Mouse (Mus musculus): ENCODE data around the gene Tldc2. TPM values are rescaled to one million over a fixed set of nuclear protein-coding genes. Genes with fewer than 3 reads are reported as not detected.

Gene Tldc2
- total and polyA plus RNA-seq, 3 experiments = not detected

DNA sequence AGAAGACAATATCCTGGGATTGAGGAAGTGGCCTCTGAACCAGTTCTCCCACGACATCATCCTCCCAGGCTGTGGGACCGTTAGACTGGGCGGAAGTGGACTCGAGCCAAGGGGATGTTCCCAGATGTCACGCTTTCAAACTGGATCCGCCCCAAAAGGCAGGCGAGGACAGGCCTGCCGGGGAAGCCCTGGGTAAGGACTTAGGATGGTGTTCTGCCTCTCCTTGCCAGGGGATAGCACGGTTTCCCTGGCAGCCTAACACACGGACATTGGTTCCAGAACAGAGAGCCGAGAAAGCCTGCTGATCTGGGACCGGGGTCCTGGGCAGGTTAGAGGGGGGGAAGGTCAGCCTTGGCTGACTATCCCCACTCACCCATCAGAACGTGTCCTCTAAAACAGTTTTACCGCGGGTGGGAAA, 9.2 kb upstream of the Tldc2 start:
- H3K4me2 ChIP-seq (ENCODE audit: insufficient read depth, low read depth, poor library complexity, severe bottlenecking) = peak overlapping the region; percentile 86
- peaks cover 55% of the 10 kb centered on the region for H3K27me3 ChIP-seq (replicated peaks)
- no peaks in the 10 kb centered on the region for H3K79me2 ChIP-seq (replicated peaks; ENCODE audit: control insufficient read depth, extremely low read depth, insufficient read depth, poor library complexity, severe bottlenecking)
- H3K9me3 ChIP-seq (replicated peaks; ENCODE audit: low read length) = no peaks in the 10 kb centered on the region
- DNase-seq (ENCODE audit: extremely low read depth) = no peak
- no peaks in the 10 kb centered on the region for H3K36me3 ChIP-seq (replicated peaks in 1 of 2; ENCODE audit: control insufficient read depth in 1 of 2, insufficient read depth in 1 of 2, low read length in 1 of 2)
- no peak for TF ChIP-seq CHD2 (IDR thresholded peaks at IDR 0.05; ENCODE audit: low read length)
- no peak for TF ChIP-seq UBTF (IDR thresholded peaks at IDR 0.05; ENCODE audit: low read depth, low read length)
- TF ChIP-seq MYC (IDR thresholded peaks at IDR 0.05; ENCODE audit: low read depth, low read length) = no peak
- no peak for TF ChIP-seq ZKSCAN1 (IDR thresholded peaks at IDR 0.05; ENCODE audit: borderline replicate concordance, low read depth, low read length)
- no peak for TF ChIP-seq ZC3H11A (IDR thresholded peaks at IDR 0.05; ENCODE audit: low read depth, low read length)
- no peak for TF ChIP-seq NELFE (IDR thresholded peaks at IDR 0.05; ENCODE audit: low read depth, low read length)
- TF ChIP-seq NRF1 (IDR thresholded peaks at IDR 0.05; ENCODE audit: low read depth, low read length) = no peak
- no peak for TF ChIP-seq ETS1 (conservative IDR thresholded peaks at IDR 0.05; ENCODE audit: low read depth, low read length)
- TF ChIP-seq HCFC1 (IDR thresholded peaks at IDR 0.05; ENCODE audit: low read depth, low read length) = no peak
- TF ChIP-seq MAX (IDR thresholded peaks at IDR 0.05; ENCODE audit: low read length) = no peak
- TF ChIP-seq TBP (conservative IDR thresholded peaks at IDR 0.05; ENCODE audit: low read depth, low read length) = no peak
- no peak for TF ChIP-seq PAX5 (IDR thresholded peaks at IDR 0.05; ENCODE audit: low read length)
- TF ChIP-seq IRF4 (IDR thresholded peaks at IDR 0.05; ENCODE audit: low read depth, low read length) = no peak
- TF ChIP-seq JUN (IDR thresholded peaks at IDR 0.05; ENCODE audit: insufficient read depth, low read depth, low read length) = no peak
- TF ChIP-seq KAT2A (IDR thresholded peaks at IDR 0.05; ENCODE audit: insufficient replicate concordance, low read length) = no peak
- no peak for TF ChIP-seq MEF2A (IDR thresholded peaks at IDR 0.05; ENCODE audit: borderline replicate concordance, low read depth, low read length)
- TF ChIP-seq CHD1 (IDR thresholded peaks at IDR 0.05; ENCODE audit: low read depth, low read length) = no peak
- TF ChIP-seq CTCF (conservative IDR thresholded peaks at IDR 0.05 in 1 of 2, IDR thresholded peaks at IDR 0.05 in 1 of 2; ENCODE audit: low read depth in 2 of 2, low read length in 2 of 2) = no peak
- TF ChIP-seq SIN3A (IDR thresholded peaks at IDR 0.05; ENCODE audit: low read length) = no peak
- no peak overlapping the region for H3K27ac ChIP-seq (ENCODE audit: insufficient read depth, low read depth)
- in situ Hi-C loops (cut with MboI; ENCODE audit: low pct_ligation_motif_present, low pct_unique_long_range_greater_than_20kb, low sequenced_read_pairs) = loop anchor here (25.0 kb wide), 1 partner anchor 190 kb away; the partner anchor contains the start of gene Sla2
- dilution Hi-C loops (cut with MboI; ENCODE audit: extremely low pct_ligation_motif_present, extremely low pct_unique_long_range_greater_than_20kb, low sequenced_read_pairs) = no loop called here
- peaks cover 5 to 22% of the 10 kb centered on the region in 2 experiments; a peak in 2 of 4 replicates for H3K4me1 ChIP-seq (ENCODE audit: control insufficient read depth in 1 of 2, insufficient read depth in 2 of 2)
- H3K4me3 ChIP-seq (replicated peaks in 1 of 3; ENCODE audit: low read depth in 2 of 3, low read length in 2 of 3, poor library complexity in 1 of 3) = peak overlapping the region; percentile 30 to 62 (median 59)
- H3K9ac ChIP-seq (ENCODE audit: insufficient read depth, low read depth) = no peak overlapping the region

DNA sequence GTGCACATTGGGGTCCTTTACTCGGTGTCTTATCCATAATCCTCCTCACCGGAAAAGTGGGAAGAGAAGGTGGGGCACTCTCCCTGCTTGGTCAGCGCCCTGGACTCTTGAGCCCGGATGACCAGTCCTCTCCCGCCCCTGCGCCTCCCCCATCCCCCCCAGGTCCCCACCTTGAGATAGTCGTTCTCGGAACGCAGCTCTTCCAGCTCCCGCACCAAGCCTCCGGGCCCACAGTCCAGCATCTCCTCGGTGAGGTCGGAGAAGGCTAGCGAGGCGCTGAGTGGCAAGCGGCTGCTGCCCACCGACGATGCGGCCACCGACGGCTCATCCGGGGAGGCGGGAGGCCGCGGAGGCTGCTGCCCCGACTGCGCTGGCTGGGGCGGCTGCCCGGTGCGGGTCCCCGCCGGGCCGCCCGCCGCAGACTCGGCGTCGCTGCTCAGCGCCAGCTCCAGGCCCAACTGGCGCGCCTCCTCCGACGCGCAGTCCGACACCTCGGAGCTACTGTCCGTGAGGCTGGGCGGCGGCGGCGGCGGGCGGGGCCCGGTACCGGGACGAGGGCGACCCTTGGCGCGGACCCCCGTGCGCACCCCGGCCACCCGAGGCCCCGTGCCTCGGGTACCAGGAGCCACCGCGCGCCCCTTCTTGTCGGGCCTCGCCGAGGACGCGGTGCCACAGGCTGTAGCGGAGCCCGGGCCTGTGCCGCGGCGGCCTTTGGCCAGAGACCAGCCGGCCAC, 8.6 kb upstream of the Tldc2 start:
- H3K4me3 ChIP-seq (replicated peaks in 1 of 3; ENCODE audit: low read depth in 2 of 3, low read length in 2 of 3, poor library complexity in 1 of 3) = peak overlapping the region; percentile 40 to 62 (median 59)

More for the DNA sequence above, 8.6 kb upstream of the Tldc2 start:
- Histone ChIP-seq H3K4me2 (ENCODE audit: insufficient read depth, low read depth, poor library complexity, severe bottlenecking) (peak overlapping the region; percentile 86), H3K27me3 (replicated peaks) (peaks cover 60% of the 10 kb centered on the region), H3K27ac (ENCODE audit: insufficient read depth, low read depth) (no peak overlapping the region), H3K4me1 (ENCODE audit: control insufficient read depth in 1 of 2, insufficient read depth in 2 of 2) (peaks cover 5 to 17% of the 10 kb centered on the region in 2 experiments; a peak in 2 of 4 replicates), H3K36me3 (replicated peaks in 1 of 2; ENCODE audit: control insufficient read depth in 1 of 2, insufficient read depth in 1 of 2, low read length in 1 of 2) (no peaks in the 10 kb centered on the region), H3K9ac (ENCODE audit: insufficient read depth, low read depth) (peak overlapping the region; percentile 32; the same call in 1 of the 2 replicates), H3K79me2 (replicated peaks; ENCODE audit: control insufficient read depth, extremely low read depth, insufficient read depth, poor library complexity, severe bottlenecking) (no peaks in the 10 kb centered on the region), H3K9me3 (replicated peaks; ENCODE audit: low read length) (no peaks in the 10 kb centered on the region)
- TF ChIP-seq ETS1 (conservative IDR thresholded peaks at IDR 0.05; ENCODE audit: low read depth, low read length) (no peak), PAX5 (IDR thresholded peaks at IDR 0.05; ENCODE audit: low read length) (no peak), EP300 (IDR thresholded peaks at IDR 0.05; ENCODE audit: low read length) (no peak), MAZ (IDR thresholded peaks at IDR 0.05; ENCODE audit: low read depth, low read length) (no peak), GABPA (IDR thresholded peaks at IDR 0.05; ENCODE audit: insufficient replicate concordance, low read depth, low read length) (no peak), TBP (conservative IDR thresholded peaks at IDR 0.05; ENCODE audit: low read depth, low read length) (no peak), ELF1 (IDR thresholded peaks at IDR 0.05; ENCODE audit: low read depth, low read length) (no peak), RAD21 (IDR thresholded peaks at IDR 0.05; ENCODE audit: low read depth, low read length) (no peak), ZNF384 (IDR thresholded peaks at IDR 0.05; ENCODE audit: low read depth, low read length) (no peak)
- dilution Hi-C loops (cut with MboI; ENCODE audit: extremely low pct_ligation_motif_present, extremely low pct_unique_long_range_greater_than_20kb, low sequenced_read_pairs) (no loop called here), in situ Hi-C loops (cut with MboI; ENCODE audit: low pct_ligation_motif_present, low pct_unique_long_range_greater_than_20kb, low sequenced_read_pairs) (loop anchor here (25.0 kb wide), 1 partner anchor 191 kb away; the partner anchor contains the start of gene Sla2)
- no peak for DNase-seq (ENCODE audit: extremely low read depth)

Measured in CH12.LX (cell line).